Mouse (Mus musculus) lung, postnatal 0 days (tissue): ENCODE results near the gene Sar1a.

Experiments
- CTCF ChIP-seq: IDR thresholded peaks from 2 replicates; pipeline ENCODE4 v1.5.1; 2016; ENCODE audit warnings: antibody characterized with exemption, mild to moderate bottlenecking
- EP300 ChIP-seq: IDR thresholded peaks from 2 replicates; pipeline ENCODE4 v1.6.1; 2016; ENCODE audit warnings: antibody characterized with exemption, mild to moderate bottlenecking, control low read depth

- TF ChIP-seq CTCF (no peak), EP300 (no peak)
These were observed at the start of gene Sar1a for GRCm38 (mm10) chr10:61680015-61680913.
